Comparison of ENCODE assay signal across 8 mouse cellular contexts in genomic region chr12:25094621-25095521, GRCm38 (mm10). TPM values are rescaled to one million over a fixed set of nuclear protein-coding genes. Genes with fewer than 3 reads are reported as not detected.
DNase-seq lines count a peak whose midpoint lies in the region; ATAC-seq and TF ChIP-seq lines count a peak whose summit lies in the region.

No protein-coding gene starts in this region.

- peaks cover 4% of the 10 kb centered on the region; the same call in 1 of the 2 replicates for H3K36me3 ChIP-seq in liver, adult 2 months (ENCODE audit: control insufficient read depth, insufficient read depth, low read length)
- H3K36me3 ChIP-seq in hindbrain, embryonic 12.5 days: no peaks in the 10 kb centered on the region
- no peaks in the 10 kb centered on the region for H3K36me3 ChIP-seq in limb, embryonic 15.5 days
- no peaks in the 10 kb centered on the region for H3K36me3 ChIP-seq in neural tube, embryonic 11.5 days (ENCODE audit: control insufficient read depth, insufficient read depth, low read length)

- no peaks in the 10 kb centered on the region for H3K9me3 ChIP-seq in hindbrain, embryonic 12.5 days (replicated peaks)
- no peaks in the 10 kb centered on the region for H3K9me3 ChIP-seq in limb, embryonic 15.5 days
- no peaks in the 10 kb centered on the region for H3K9me3 ChIP-seq in neural tube, embryonic 11.5 days (ENCODE audit: control insufficient read depth, low read length)

- peak overlapping the region; percentile 97 for H3K4me2 ChIP-seq in hindbrain, embryonic 12.5 days (replicated peaks)
- peak overlapping the region; percentile 82 for H3K4me2 ChIP-seq in limb, embryonic 15.5 days
- peak overlapping the region; percentile 92 for H3K4me2 ChIP-seq in neural tube, embryonic 11.5 days (ENCODE audit: low read depth)

- DNase-seq in liver, adult 2 months (ENCODE audit: extremely low read depth, low read depth, low spot score): peak; percentile 39
- DNase-seq in liver (no peak), MN1 (ENCODE audit: low spot score) (peak; percentile 50)
- DNase-seq in neural tube, embryonic 11.5 days (ENCODE audit: low spot score): peak; percentile 54
- no peak for DNase-seq in frontal cortex, postnatal 10 days (ENCODE audit: low spot score in 2 of 2)

- peak overlapping the region; percentile 32 for H3K27ac ChIP-seq in liver, adult 2 months (replicated peaks; ENCODE audit: insufficient read depth, low read depth, low read length)
- H3K27ac ChIP-seq in embryonic fibroblast, embryonic 13.5 days (ENCODE audit: insufficient read depth, low read length): 0 out of 2 replicates have a peak overlapping the region, but pooled peaks have one; percentile 10
- H3K27ac ChIP-seq in hindbrain, embryonic 12.5 days: peak overlapping the region; percentile 81
- H3K27ac ChIP-seq in limb, embryonic 15.5 days: peak overlapping the region; percentile 88
- H3K27ac ChIP-seq in neural tube, embryonic 11.5 days (ENCODE audit: low read depth, low read length): peak overlapping the region; percentile 60

- peaks cover 5% of the 10 kb centered on the region; the same call in 1 of the 2 replicates for H3K4me1 ChIP-seq in liver, adult 2 months (ENCODE audit: control insufficient read depth, insufficient read depth, low read length)
- H3K4me1 ChIP-seq in embryonic fibroblast, embryonic 13.5 days (ENCODE audit: control insufficient read depth, insufficient read depth, low read length): no peaks in the 10 kb centered on the region
- peaks cover 37% of the 10 kb centered on the region for H3K4me1 ChIP-seq in hindbrain, embryonic 12.5 days
- peaks cover 42% of the 10 kb centered on the region for H3K4me1 ChIP-seq in limb, embryonic 15.5 days
- H3K4me1 ChIP-seq in neural tube, embryonic 11.5 days (ENCODE audit: control insufficient read depth, insufficient read depth, low read length): peaks cover 24% of the 10 kb centered on the region

- TF ChIP-seq CTCF in liver, adult 2 months (IDR thresholded peaks at IDR 0.05; ENCODE audit: low read depth, low read length): no peak
- TF ChIP-seq CTCF in embryonic fibroblast, embryonic 13.5 days (IDR thresholded peaks at IDR 0.05; ENCODE audit: borderline replicate concordance, insufficient read depth, low read length): no peak

- H3K4me3 ChIP-seq in liver, adult 2 months (ENCODE audit: insufficient read depth, low read depth, low read length): peak overlapping the region; percentile 68
- H3K4me3 ChIP-seq in embryonic fibroblast, embryonic 13.5 days (ENCODE audit: insufficient read depth, low read length): peak overlapping the region; percentile 55
- peak overlapping the region; percentile 74 for H3K4me3 ChIP-seq in hindbrain, embryonic 12.5 days
- H3K4me3 ChIP-seq in limb, embryonic 15.5 days: peak overlapping the region; percentile 78
- H3K4me3 ChIP-seq in neural tube, embryonic 11.5 days (ENCODE audit: low read depth, low read length): peak overlapping the region; percentile 86

- H3K9ac ChIP-seq in liver, adult 2 months (ENCODE audit: low read depth, low read length): peak overlapping the region; percentile 71
- H3K9ac ChIP-seq in hindbrain, embryonic 12.5 days: peak overlapping the region; percentile 85
- peak overlapping the region; percentile 57 for H3K9ac ChIP-seq in limb, embryonic 15.5 days
- H3K9ac ChIP-seq in neural tube, embryonic 11.5 days (ENCODE audit: low read length): peak overlapping the region; percentile 76

- H3K27me3 ChIP-seq in liver, adult 2 months (ENCODE audit: control insufficient read depth, insufficient read depth, low read length): no peaks in the 10 kb centered on the region
- 0 out of 2 replicates have a peak, but pooled peaks cover 3% of the 10 kb centered on the region for H3K27me3 ChIP-seq in hindbrain, embryonic 12.5 days
- H3K27me3 ChIP-seq in limb, embryonic 15.5 days: no peaks in the 10 kb centered on the region
- H3K27me3 ChIP-seq in neural tube, embryonic 11.5 days (ENCODE audit: control insufficient read depth, insufficient read depth, low read length): no peaks in the 10 kb centered on the region

- WGBS in liver, adult 2 months: under 1% methylated on average over 22 of the region's 22 CpGs
- under 1% methylated on average over 22 of the region's 22 CpGs for WGBS in hindbrain, embryonic 12.5 days
- WGBS in limb, embryonic 15.5 days: 0% methylated on average over 22 of the region's 22 CpGs
- WGBS in neural tube, embryonic 11.5 days: under 1% methylated on average over 22 of the region's 22 CpGs

- no peak for TF ChIP-seq POLR2A in liver, adult 2 months (IDR thresholded peaks at IDR 0.05; ENCODE audit: extremely low read depth, insufficient read depth, low read length)
- TF ChIP-seq POLR2A in embryonic fibroblast, embryonic 13.5 days (IDR thresholded peaks at IDR 0.05; ENCODE audit: low read depth, low read length): no peak

- ATAC-seq in hindbrain, embryonic 12.5 days (ENCODE audit: low FRiP score): no peak
- ATAC-seq in limb, embryonic 15.5 days (ENCODE audit: insufficient number of reproducible peaks, low FRiP score, low TSS enrichment, low read depth): no peak
- no peak for ATAC-seq in neural tube, embryonic 11.5 days (ENCODE audit: insufficient read depth, low FRiP score, low TSS enrichment)

- peaks cover 7% of the 10 kb centered on the region; the same call in 1 of the 2 replicates for H3K79me2 ChIP-seq in liver, adult 2 months (ENCODE audit: control insufficient read depth, insufficient read depth, low read length)

RNA-seq across cellular contexts. Expression of gene Id2, which starts 2.1 kb away (rescaled TPM):
- 81.9 and 156 TPM in 2 replicates for total RNA-seq in liver, adult 2 months (2014; rRNA removed)
- polyA plus RNA-seq in liver, adult 2 months (2012; rRNA removed): 172 and 199 TPM in 2 replicates
- 40.5 and 73.0 TPM in 2 replicates for polyA plus RNA-seq in embryonic fibroblast, embryonic 13.5 days (2011; ENCODE audit: insufficient read length, low read depth, missing spikeins)
- 321 and 332 TPM in 2 replicates for polyA plus RNA-seq in hindbrain, embryonic 12.5 days (2016; fragmentation: Nextera tagmentation; extraction: Ambion mirVana)
- 265 and 283 TPM in 2 replicates for polyA plus RNA-seq in limb, embryonic 15.5 days (2015; fragmentation: Nextera tagmentation; extraction: Ambion mirVana)
- 311 and 361 TPM in 2 replicates for polyA plus RNA-seq in neural tube, embryonic 11.5 days (2014; fragmentation: Nextera tagmentation; extraction: Ambion mirVana)

Comparison
In these comparisons a context has a peak if more than half of its experiments do, and no peak if none do; other contexts are left out.
1. DNase-seq: peak in liver, adult 2 months (single experiment), MN1 (single experiment) and neural tube, embryonic 11.5 days (single experiment); none in liver (single experiment) and frontal cortex, postnatal 10 days (0 of 2).
2. H3K27ac ChIP-seq: peak in every context shown above with its lines; median percentile 88 in limb, embryonic 15.5 days; 81 in hindbrain, embryonic 12.5 days; 60 in neural tube, embryonic 11.5 days; 32 in liver, adult 2 months; 10 in embryonic fibroblast, embryonic 13.5 days.
3. Peak in every context shown above with its lines, with median percentiles within 50 percentile points of each other: H3K4me3 ChIP-seq, H3K9ac ChIP-seq and H3K4me2 ChIP-seq.